Mouse (Mus musculus) E14TG2a.4 (cell line): ENCODE data around the gene Ryr3.

ENCODE experiments used
- CTCF ChIP-seq: conservative IDR thresholded peaks from 2 replicates; pipeline ENCODE4 v1.5.1; 2014; ENCODE audit warnings: low read length
- POU5F1 ChIP-seq: IDR thresholded peaks from 2 replicates; pipeline ENCODE4 v1.6.1; 2014; ENCODE audit warnings: low read length, borderline replicate concordance

DNA sequence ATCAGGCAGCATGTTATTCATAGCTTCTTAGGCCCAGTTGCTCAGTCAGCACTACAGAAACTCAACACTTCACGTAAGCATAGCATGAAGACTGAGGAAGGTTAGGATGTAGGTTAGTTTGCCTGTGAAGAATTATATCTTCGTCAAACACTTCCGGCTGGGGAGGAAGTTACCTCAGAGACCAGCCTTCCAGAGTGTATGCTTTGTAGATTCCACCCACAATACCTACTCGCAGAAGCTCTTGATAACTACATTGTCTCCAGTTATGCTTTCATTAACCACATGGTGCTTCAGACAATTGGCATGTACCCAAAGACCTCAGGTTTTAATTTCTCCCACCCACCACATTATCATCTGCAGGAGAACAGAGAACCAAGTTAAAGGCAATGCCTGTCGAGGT is 535.1 kb downstream of the Ryr3 start:
- TF ChIP-seq CTCF: no peak
- no peak for TF ChIP-seq POU5F1
